Mouse (Mus musculus): ENCODE data around the gene Vps35. TPM values are rescaled to one million over a fixed set of nuclear protein-coding genes. Genes with fewer than 3 reads are reported as not detected.

Gene Vps35
- total and polyA plus RNA-seq, 2 experiments from 2014 or later: 121 to 154 TPM

DNA sequence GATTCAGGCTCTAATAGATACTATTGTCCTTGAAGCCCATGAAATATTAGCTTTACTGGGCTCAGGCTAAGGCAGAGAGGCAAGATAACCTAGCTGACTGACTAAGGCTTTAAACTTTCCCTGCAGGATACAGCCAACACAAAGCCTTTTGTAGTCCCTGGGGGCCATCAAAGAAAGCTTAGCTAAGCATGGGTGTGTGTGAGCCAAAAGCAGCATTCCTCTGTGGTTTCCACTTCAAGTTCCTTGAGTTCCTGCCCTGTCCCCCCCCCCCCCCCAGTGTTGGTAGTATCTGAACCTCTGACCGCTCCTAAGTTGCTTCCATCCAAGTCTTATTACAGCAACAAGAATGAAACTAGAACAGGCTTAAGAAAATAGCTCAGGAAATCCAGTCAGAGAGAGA lies 29.9 kb upstream of the Vps35 start:
- TF ChIP-seq CTCF (IDR thresholded peaks at IDR 0.05): no peak
- 75% methylated on average over 1 of the region's 1 CpGs for WGBS
- ATAC-seq (ENCODE audit: low FRiP score) (no peak), DNase-seq (ENCODE audit: low spot score) (no peak)
- H3K4me2 ChIP-seq (ENCODE audit: low read depth, low read length, poor library complexity, severe bottlenecking): no peak overlapping the region
- H3K27me3 ChIP-seq (ENCODE audit: insufficient read depth, low read length): no peaks in the 10 kb centered on the region
- no peak overlapping the region for H3K9ac ChIP-seq (replicated peaks; ENCODE audit: low read length, poor library complexity, severe bottlenecking)
- H3K4me1 ChIP-seq (ENCODE audit: insufficient read depth, low read length): no peaks in the 10 kb centered on the region
- H3K27ac ChIP-seq (ENCODE audit: low read depth, low read length): no peak overlapping the region
- H3K36me3 ChIP-seq (ENCODE audit: insufficient read depth, low read length): no peaks in the 10 kb centered on the region
- no peak overlapping the region for H3K4me3 ChIP-seq (ENCODE audit: low read depth, low read length)
- H3K9me3 ChIP-seq (ENCODE audit: low read length): no peaks in the 10 kb centered on the region

DNA sequence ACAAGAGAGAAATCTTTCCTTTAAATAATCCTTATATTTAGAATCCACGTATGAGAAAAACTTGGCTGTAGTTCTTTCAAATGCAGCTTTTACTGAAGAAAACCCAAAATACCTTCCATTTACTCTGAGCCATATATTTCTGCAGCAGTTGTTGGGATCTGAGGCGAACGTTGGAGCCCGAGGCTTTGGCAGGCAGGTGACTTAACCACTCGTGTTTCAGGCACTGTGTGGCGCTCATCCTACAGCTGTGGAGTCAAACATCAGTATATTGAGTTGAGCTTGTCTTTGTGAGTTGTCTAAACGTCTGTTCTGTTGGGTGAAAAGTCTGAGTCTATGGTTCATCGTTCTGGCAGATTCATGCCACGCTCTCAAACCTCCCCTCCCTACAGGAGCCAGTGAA lies 27.4 kb upstream of the Vps35 start:
- no peaks in the 10 kb centered on the region for H3K36me3 ChIP-seq (ENCODE audit: insufficient read depth, low read length)
- ATAC-seq (ENCODE audit: low FRiP score) (no peak), DNase-seq (ENCODE audit: low spot score) (no peak)
- no peak for TF ChIP-seq CTCF (IDR thresholded peaks at IDR 0.05)
- WGBS: 83% methylated on average over 9 of the region's 9 CpGs
- H3K4me2 ChIP-seq (ENCODE audit: low read depth, low read length, poor library complexity, severe bottlenecking): no peak overlapping the region
- no peak overlapping the region for H3K4me3 ChIP-seq (ENCODE audit: low read depth, low read length)
- no peaks in the 10 kb centered on the region for H3K9me3 ChIP-seq (ENCODE audit: low read length)
- no peak overlapping the region for H3K9ac ChIP-seq (replicated peaks; ENCODE audit: low read length, poor library complexity, severe bottlenecking)
- no peaks in the 10 kb centered on the region for H3K4me1 ChIP-seq (ENCODE audit: insufficient read depth, low read length)
- H3K27ac ChIP-seq (ENCODE audit: low read depth, low read length): no peak overlapping the region
- no peaks in the 10 kb centered on the region for H3K27me3 ChIP-seq (ENCODE audit: insufficient read depth, low read length)

DNA sequence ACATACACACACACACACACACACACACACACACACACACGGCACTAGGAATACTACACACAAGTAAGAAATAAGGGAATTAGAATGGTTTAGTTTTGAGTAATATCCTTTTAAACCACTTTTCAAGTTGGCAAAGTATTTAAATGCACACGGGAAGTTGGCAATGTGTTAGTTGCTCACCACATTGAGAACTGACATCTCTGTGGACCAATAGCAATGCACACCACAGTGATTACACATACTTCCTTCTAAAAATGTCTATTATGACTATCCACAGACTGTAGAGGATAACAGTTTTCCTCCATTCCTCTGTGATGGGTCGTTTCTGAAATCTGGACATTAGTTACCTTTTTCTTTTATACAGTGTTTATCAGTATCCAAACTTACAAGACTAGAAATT lies 23.5 kb upstream of the Vps35 start:
- DNase-seq (ENCODE audit: low spot score) (no peak), ATAC-seq (ENCODE audit: low FRiP score) (no peak)
- H3K27me3 ChIP-seq (ENCODE audit: insufficient read depth, low read length): no peaks in the 10 kb centered on the region
- 79% methylated on average over 3 of the region's 3 CpGs for WGBS
- no peak overlapping the region for H3K4me2 ChIP-seq (ENCODE audit: low read depth, low read length, poor library complexity, severe bottlenecking)
- no peaks in the 10 kb centered on the region for H3K36me3 ChIP-seq (ENCODE audit: insufficient read depth, low read length)
- no peak overlapping the region for H3K9ac ChIP-seq (replicated peaks; ENCODE audit: low read length, poor library complexity, severe bottlenecking)
- no peaks in the 10 kb centered on the region for H3K4me1 ChIP-seq (ENCODE audit: insufficient read depth, low read length)
- H3K4me3 ChIP-seq (ENCODE audit: low read depth, low read length): no peak overlapping the region
- no peak for TF ChIP-seq CTCF (IDR thresholded peaks at IDR 0.05)
- no peaks in the 10 kb centered on the region for H3K9me3 ChIP-seq (ENCODE audit: low read length)
- no peak overlapping the region for H3K27ac ChIP-seq (ENCODE audit: low read depth, low read length)

DNA sequence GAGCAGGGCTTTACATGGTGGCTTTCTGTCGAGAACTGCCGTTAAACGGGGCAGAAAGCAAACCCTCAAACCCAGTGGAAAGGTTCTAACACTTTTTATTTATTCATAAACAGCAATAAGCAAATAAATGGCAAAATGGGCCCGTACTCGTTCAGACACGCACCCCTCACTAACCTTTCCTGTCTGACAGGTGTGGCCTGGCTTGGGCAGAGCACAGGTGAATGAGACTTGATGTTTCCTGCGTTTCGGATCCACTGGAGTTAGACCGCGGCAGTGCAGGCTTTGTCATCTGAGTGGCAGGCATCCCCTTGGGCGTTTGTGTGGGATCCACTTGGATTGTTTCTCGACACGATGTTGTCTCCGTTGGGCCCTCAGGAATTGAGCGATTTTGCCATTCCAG lies 22.4 kb upstream of the Vps35 start:
- Histone ChIP-seq H3K9me3 (ENCODE audit: low read length) (no peaks in the 10 kb centered on the region), H3K4me3 (ENCODE audit: low read depth, low read length) (no peak overlapping the region), H3K27me3 (ENCODE audit: insufficient read depth, low read length) (no peaks in the 10 kb centered on the region), H3K4me1 (ENCODE audit: insufficient read depth, low read length) (no peaks in the 10 kb centered on the region), H3K9ac (replicated peaks; ENCODE audit: low read length, poor library complexity, severe bottlenecking) (no peak overlapping the region), H3K27ac (ENCODE audit: low read depth, low read length) (no peak overlapping the region), H3K36me3 (ENCODE audit: insufficient read depth, low read length) (no peaks in the 10 kb centered on the region), H3K4me2 (ENCODE audit: low read depth, low read length, poor library complexity, severe bottlenecking) (no peak overlapping the region)
- no peak for ATAC-seq (ENCODE audit: low FRiP score)
- WGBS: 94% methylated on average over 15 of the region's 15 CpGs
- no peak for DNase-seq (ENCODE audit: low spot score)
- no peak for TF ChIP-seq CTCF (IDR thresholded peaks at IDR 0.05)

DNA sequence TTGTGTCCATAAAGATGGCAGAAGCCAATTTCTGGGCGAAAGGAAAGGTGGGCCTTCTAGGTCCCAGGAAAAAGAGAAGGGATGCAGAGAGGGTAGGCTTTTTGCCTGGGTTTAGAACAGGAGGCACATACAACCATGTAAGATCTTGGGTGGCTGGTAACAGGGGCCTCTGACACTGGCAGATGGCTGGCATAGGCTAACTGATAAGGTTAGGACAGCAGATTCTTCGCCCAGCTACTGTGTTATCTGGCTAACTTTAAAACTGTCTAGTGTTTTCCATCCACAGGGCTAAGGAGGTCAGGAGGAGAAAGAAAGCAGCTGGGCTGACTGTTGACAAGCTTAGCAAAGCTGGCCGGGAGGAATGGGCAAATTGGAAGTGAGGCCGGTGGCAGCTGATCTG lies 18.9 kb upstream of the Vps35 start:
- Histone ChIP-seq H3K4me2 (ENCODE audit: low read depth, low read length, poor library complexity, severe bottlenecking) (no peak overlapping the region), H3K27me3 (ENCODE audit: insufficient read depth, low read length) (no peaks in the 10 kb centered on the region), H3K36me3 (ENCODE audit: insufficient read depth, low read length) (no peaks in the 10 kb centered on the region), H3K4me3 (ENCODE audit: low read depth, low read length) (no peak overlapping the region), H3K27ac (ENCODE audit: low read depth, low read length) (no peak overlapping the region), H3K9me3 (ENCODE audit: low read length) (no peaks in the 10 kb centered on the region), H3K9ac (replicated peaks; ENCODE audit: low read length, poor library complexity, severe bottlenecking) (no peak overlapping the region), H3K4me1 (ENCODE audit: insufficient read depth, low read length) (no peaks in the 10 kb centered on the region)
- no peak for TF ChIP-seq CTCF (IDR thresholded peaks at IDR 0.05)
- DNase-seq (ENCODE audit: low spot score) (no peak), ATAC-seq (ENCODE audit: low FRiP score) (no peak)
- 91% methylated on average over 4 of the region's 4 CpGs for WGBS

DNA sequence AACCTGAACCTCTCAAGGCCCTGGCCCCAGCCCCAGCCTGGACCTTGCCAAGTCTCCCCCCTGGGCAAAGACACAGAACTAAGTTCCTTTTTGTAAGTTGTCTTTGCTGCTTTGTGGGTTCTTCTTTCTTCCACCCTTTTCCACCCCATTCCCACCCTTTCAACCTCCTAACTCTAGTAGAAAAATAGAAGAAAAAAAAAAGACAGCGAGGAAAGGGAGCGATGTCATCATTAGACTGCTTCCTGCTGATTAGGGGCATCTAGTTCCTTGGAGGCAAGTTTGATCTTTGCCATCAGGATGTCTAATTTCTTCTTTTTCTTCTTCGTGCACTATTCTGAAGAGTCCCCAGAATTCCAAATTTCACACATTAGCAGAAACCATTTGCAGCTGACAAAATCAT lies 13.4 kb upstream of the Vps35 start:
- 0 out of 2 replicates have a peak, but pooled peaks cover 5% of the 10 kb centered on the region for H3K36me3 ChIP-seq (ENCODE audit: insufficient read depth, low read length)
- no peaks in the 10 kb centered on the region for H3K9me3 ChIP-seq (ENCODE audit: low read length)
- no peak overlapping the region for H3K4me3 ChIP-seq (ENCODE audit: low read depth, low read length)
- WGBS: 96% methylated on average over 3 of the region's 3 CpGs
- DNase-seq (ENCODE audit: low spot score) (no peak), ATAC-seq (ENCODE audit: low FRiP score) (no peak)
- H3K4me2 ChIP-seq (ENCODE audit: low read depth, low read length, poor library complexity, severe bottlenecking): no peak overlapping the region
- H3K27me3 ChIP-seq (ENCODE audit: insufficient read depth, low read length): no peaks in the 10 kb centered on the region
- no peak for TF ChIP-seq CTCF (IDR thresholded peaks at IDR 0.05)
- no peaks in the 10 kb centered on the region for H3K4me1 ChIP-seq (ENCODE audit: insufficient read depth, low read length)
- H3K9ac ChIP-seq (replicated peaks; ENCODE audit: low read length, poor library complexity, severe bottlenecking): no peak overlapping the region
- no peak overlapping the region for H3K27ac ChIP-seq (ENCODE audit: low read depth, low read length)

DNA sequence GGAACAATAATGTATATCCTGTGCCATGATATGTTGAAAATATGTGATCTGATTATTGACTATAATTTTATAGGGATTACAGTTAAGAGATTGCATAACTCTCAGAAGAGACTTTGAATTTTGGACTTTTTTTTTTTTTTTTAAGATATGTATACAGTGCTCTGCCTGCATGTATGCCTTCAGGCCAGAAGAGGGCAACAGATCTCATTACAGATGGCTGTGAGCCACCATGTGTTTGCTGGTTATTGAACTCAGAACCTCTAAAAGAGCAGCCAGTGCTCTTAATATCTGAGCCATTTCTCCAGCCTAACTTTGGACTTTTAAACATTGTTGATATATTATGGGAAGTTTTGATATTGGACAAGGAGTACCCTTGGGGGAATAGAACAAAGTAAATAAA lies 12.1 kb upstream of the Vps35 start:
- Histone ChIP-seq H3K4me2 (ENCODE audit: low read depth, low read length, poor library complexity, severe bottlenecking) (no peak overlapping the region), H3K9ac (replicated peaks; ENCODE audit: low read length, poor library complexity, severe bottlenecking) (no peak overlapping the region), H3K9me3 (ENCODE audit: low read length) (no peaks in the 10 kb centered on the region), H3K4me1 (ENCODE audit: insufficient read depth, low read length) (no peaks in the 10 kb centered on the region), H3K4me3 (ENCODE audit: low read depth, low read length) (no peak overlapping the region), H3K27ac (ENCODE audit: low read depth, low read length) (no peak overlapping the region), H3K27me3 (ENCODE audit: insufficient read depth, low read length) (no peaks in the 10 kb centered on the region), H3K36me3 (ENCODE audit: insufficient read depth, low read length) (peaks cover 11% of the 10 kb centered on the region)
- ATAC-seq (ENCODE audit: low FRiP score): no peak
- DNase-seq (ENCODE audit: low spot score): peak; percentile 48
- peak; percentile 74 for TF ChIP-seq CTCF (IDR thresholded peaks at IDR 0.05)
